Mouse (Mus musculus): Measurements from ENCODE around the gene Hgd. TPM values are rescaled to one million over a fixed set of nuclear protein-coding genes. Genes with fewer than 3 reads are reported as not detected.

Gene Hgd
- total RNA-seq, 1 experiment: 0.40 TPM

GRCm38 (mm10) chr16:37644486-37644885, 64.5 kb downstream of the Hgd start:
- Histone ChIP-seq H3K36me3 (ENCODE audit: control insufficient read depth, insufficient read depth, low read length, poor library complexity, severe bottlenecking) (peaks cover 19% of the 10 kb centered on the region), H3K4me3 (ENCODE audit: insufficient read depth in 1 of 2, low read depth in 1 of 2, low read length in 2 of 2, poor library complexity in 1 of 2, severe bottlenecking in 1 of 2) (no peak overlapping the region), H3K27ac (ENCODE audit: insufficient read depth, low read depth, low read length, poor library complexity, severe bottlenecking) (no peak overlapping the region), H3K4me1 (ENCODE audit: control insufficient read depth in 2 of 2, insufficient read depth in 2 of 2, low read length in 2 of 2, poor library complexity in 1 of 2) (peaks cover 0 to 2% of the 10 kb centered on the region in 2 experiments; a peak in 1 of 4 replicates), H3K9ac (ENCODE audit: insufficient read depth, low read depth, low read length, poor library complexity, severe bottlenecking) (no peak overlapping the region), H3K9me3 (ENCODE audit: control insufficient read depth, insufficient read depth, low read depth, low read length) (no peaks in the 10 kb centered on the region)
- in situ Hi-C loops (cut with MboI; ENCODE audit: low sequenced_read_pairs in 2 of 2, unreplicated experiment in 2 of 2): no loop called here
- no peak for DNase-seq (ENCODE audit: low read depth, low spot score)
- no peak for TF ChIP-seq CHD2 (IDR thresholded peaks at IDR 0.05; ENCODE audit: low read depth, low read length)
- TF ChIP-seq HCFC1 (IDR thresholded peaks at IDR 0.05; ENCODE audit: borderline replicate concordance, insufficient read depth, low read length): no peak
- TF ChIP-seq ZC3H11A (IDR thresholded peaks at IDR 0.05; ENCODE audit: borderline replicate concordance, low read depth, low read length): no peak
- no peak for TF ChIP-seq ZNF384 (IDR thresholded peaks at IDR 0.05; ENCODE audit: low read depth, low read length)

GRCm38 (mm10) chr16:37645211-37645610, 65.3 kb downstream of the Hgd start:
- Histone ChIP-seq H3K4me1 (ENCODE audit: control insufficient read depth in 2 of 2, insufficient read depth in 2 of 2, low read length in 2 of 2, poor library complexity in 1 of 2) (peaks cover 0 to 2% of the 10 kb centered on the region in 2 experiments; a peak in 2 of 4 replicates), H3K27ac (ENCODE audit: insufficient read depth, low read depth, low read length, poor library complexity, severe bottlenecking) (no peak overlapping the region), H3K9me3 (ENCODE audit: control insufficient read depth, insufficient read depth, low read depth, low read length) (no peaks in the 10 kb centered on the region), H3K4me3 (ENCODE audit: insufficient read depth in 1 of 2, low read depth in 1 of 2, low read length in 2 of 2, poor library complexity in 1 of 2, severe bottlenecking in 1 of 2) (no peak overlapping the region), H3K36me3 (ENCODE audit: control insufficient read depth, insufficient read depth, low read length, poor library complexity, severe bottlenecking) (peaks cover 19% of the 10 kb centered on the region), H3K9ac (ENCODE audit: insufficient read depth, low read depth, low read length, poor library complexity, severe bottlenecking) (no peak overlapping the region)
- in situ Hi-C loops (cut with MboI; ENCODE audit: low sequenced_read_pairs in 2 of 2, unreplicated experiment in 2 of 2): no loop called here
- DNase-seq (ENCODE audit: low read depth, low spot score): no peak
- TF ChIP-seq CHD2 (IDR thresholded peaks at IDR 0.05; ENCODE audit: low read depth, low read length): no peak
- no peak for TF ChIP-seq ZNF384 (IDR thresholded peaks at IDR 0.05; ENCODE audit: low read depth, low read length)
- no peak for TF ChIP-seq MAFK (IDR thresholded peaks at IDR 0.05; ENCODE audit: insufficient read depth, low read depth, low read length)
- no peak for TF ChIP-seq ZC3H11A (IDR thresholded peaks at IDR 0.05; ENCODE audit: borderline replicate concordance, low read depth, low read length)
- no peak for TF ChIP-seq HCFC1 (IDR thresholded peaks at IDR 0.05; ENCODE audit: borderline replicate concordance, insufficient read depth, low read length)

- Histone ChIP-seq H3K9ac (ENCODE audit: insufficient read depth, low read depth, low read length, poor library complexity, severe bottlenecking) (no peak overlapping the region), H3K36me3 (ENCODE audit: control insufficient read depth, insufficient read depth, low read length, poor library complexity, severe bottlenecking) (peaks cover 19% of the 10 kb centered on the region), H3K27ac (ENCODE audit: insufficient read depth, low read depth, low read length, poor library complexity, severe bottlenecking) (no peak overlapping the region), H3K4me1 (ENCODE audit: control insufficient read depth in 2 of 2, insufficient read depth in 2 of 2, low read length in 2 of 2, poor library complexity in 1 of 2) (peaks cover 0 to 2% of the 10 kb centered on the region in 2 experiments; a peak in 2 of 4 replicates), H3K9me3 (ENCODE audit: control insufficient read depth, insufficient read depth, low read depth, low read length) (no peaks in the 10 kb centered on the region), H3K4me3 (ENCODE audit: insufficient read depth in 1 of 2, low read depth in 1 of 2, low read length in 2 of 2, poor library complexity in 1 of 2, severe bottlenecking in 1 of 2) (no peak overlapping the region)
- DNase-seq (ENCODE audit: low read depth, low spot score): no peak
- in situ Hi-C loops (cut with MboI; ENCODE audit: low sequenced_read_pairs in 2 of 2, unreplicated experiment in 2 of 2): no loop called here
- no peak for TF ChIP-seq HCFC1 (IDR thresholded peaks at IDR 0.05; ENCODE audit: borderline replicate concordance, insufficient read depth, low read length)
- TF ChIP-seq ZNF384 (IDR thresholded peaks at IDR 0.05; ENCODE audit: low read depth, low read length): no peak
- no peak for TF ChIP-seq CHD2 (IDR thresholded peaks at IDR 0.05; ENCODE audit: low read depth, low read length)
- no peak for TF ChIP-seq ZC3H11A (IDR thresholded peaks at IDR 0.05; ENCODE audit: borderline replicate concordance, low read depth, low read length)
- no peak for TF ChIP-seq MAFK (IDR thresholded peaks at IDR 0.05; ENCODE audit: insufficient read depth, low read depth, low read length)
Observed at GRCm38 (mm10) chr16:37645799-37646198, 65.8 kb downstream of the Hgd start.

GRCm38 (mm10) chr16:37647067-37647466, 67.1 kb downstream of the Hgd start:
- Histone ChIP-seq H3K9me3 (ENCODE audit: control insufficient read depth, insufficient read depth, low read depth, low read length) (no peaks in the 10 kb centered on the region), H3K9ac (ENCODE audit: insufficient read depth, low read depth, low read length, poor library complexity, severe bottlenecking) (no peak overlapping the region), H3K4me1 (ENCODE audit: control insufficient read depth in 2 of 2, insufficient read depth in 2 of 2, low read length in 2 of 2, poor library complexity in 1 of 2) (peaks cover 4 to 6% of the 10 kb centered on the region in 2 experiments; a peak in 2 of 4 replicates), H3K4me3 (ENCODE audit: insufficient read depth in 1 of 2, low read depth in 1 of 2, low read length in 2 of 2, poor library complexity in 1 of 2, severe bottlenecking in 1 of 2) (no peak overlapping the region), H3K36me3 (ENCODE audit: control insufficient read depth, insufficient read depth, low read length, poor library complexity, severe bottlenecking) (peaks cover 19% of the 10 kb centered on the region), H3K27ac (ENCODE audit: insufficient read depth, low read depth, low read length, poor library complexity, severe bottlenecking) (no peak overlapping the region)
- DNase-seq (ENCODE audit: low read depth, low spot score): no peak
- TF ChIP-seq CHD2 (IDR thresholded peaks at IDR 0.05; ENCODE audit: low read depth, low read length) (no peak), ZNF384 (IDR thresholded peaks at IDR 0.05; ENCODE audit: low read depth, low read length) (no peak), ZC3H11A (IDR thresholded peaks at IDR 0.05; ENCODE audit: borderline replicate concordance, low read depth, low read length) (no peak), HCFC1 (IDR thresholded peaks at IDR 0.05; ENCODE audit: borderline replicate concordance, insufficient read depth, low read length) (no peak), MAFK (IDR thresholded peaks at IDR 0.05; ENCODE audit: insufficient read depth, low read depth, low read length) (no peak)
- in situ Hi-C loops (cut with MboI; ENCODE audit: low sequenced_read_pairs in 2 of 2, unreplicated experiment in 2 of 2): no loop called here

GRCm38 (mm10) chr16:37647936-37648335, 68.0 kb downstream of the Hgd start:
- H3K36me3 ChIP-seq (ENCODE audit: control insufficient read depth, insufficient read depth, low read length, poor library complexity, severe bottlenecking): peaks cover 19% of the 10 kb centered on the region
- no peaks in the 10 kb centered on the region for H3K9me3 ChIP-seq (ENCODE audit: control insufficient read depth, insufficient read depth, low read depth, low read length)
- in situ Hi-C loops (cut with MboI; ENCODE audit: low sequenced_read_pairs in 2 of 2, unreplicated experiment in 2 of 2): no loop called here
- no peak overlapping the region for H3K4me3 ChIP-seq (ENCODE audit: insufficient read depth in 1 of 2, low read depth in 1 of 2, low read length in 2 of 2, poor library complexity in 1 of 2, severe bottlenecking in 1 of 2)
- H3K27ac ChIP-seq (ENCODE audit: insufficient read depth, low read depth, low read length, poor library complexity, severe bottlenecking): no peak overlapping the region
- no peak for DNase-seq (ENCODE audit: low read depth, low spot score)
- no peak for TF ChIP-seq HCFC1 (IDR thresholded peaks at IDR 0.05; ENCODE audit: borderline replicate concordance, insufficient read depth, low read length)
- TF ChIP-seq CHD2 (IDR thresholded peaks at IDR 0.05; ENCODE audit: low read depth, low read length): no peak
- no peak for TF ChIP-seq ZC3H11A (IDR thresholded peaks at IDR 0.05; ENCODE audit: borderline replicate concordance, low read depth, low read length)
- TF ChIP-seq MAFK (IDR thresholded peaks at IDR 0.05; ENCODE audit: insufficient read depth, low read depth, low read length): no peak
- TF ChIP-seq ZNF384 (IDR thresholded peaks at IDR 0.05; ENCODE audit: low read depth, low read length): no peak
- no peak overlapping the region for H3K9ac ChIP-seq (ENCODE audit: insufficient read depth, low read depth, low read length, poor library complexity, severe bottlenecking)
- H3K4me1 ChIP-seq (ENCODE audit: control insufficient read depth in 2 of 2, insufficient read depth in 2 of 2, low read length in 2 of 2, poor library complexity in 1 of 2): peaks cover 7 to 10% of the 10 kb centered on the region in 2 experiments; a peak in 2 of 4 replicates

Measured in ES-E14 (cell line).